Mouse (Mus musculus) cortical plate, adult 2 months (tissue): ENCODE data around the gene Utp4.

Experiments
- CTCF ChIP-seq: fragments of 200-500 bp; IDR thresholded peaks from 2 replicates; pipeline ENCODE4 v1.5.1; 2011; ENCODE audit warnings: mild to moderate bottlenecking, control low read depth, low read length; ENCODE audit not compliant: insufficient read depth; ENCODE audit errors: extremely low read depth
- POLR2A ChIP-seq: fragments of 200-500 bp; IDR thresholded peaks from 2 replicates; pipeline ENCODE4 v1.6.1; 2011; ENCODE audit warnings: mild to moderate bottlenecking, low read length, control low read depth; ENCODE audit not compliant: insufficient read depth; ENCODE audit errors: extremely low read depth

- TF ChIP-seq CTCF, result peak; percentile 49
- no peak for TF ChIP-seq POLR2A
Observed at GRCm38 (mm10) chr8:106905727-106906480, 12.5 kb downstream of the Utp4 start.
